Mouse (Mus musculus) heart, postnatal 25 days (tissue): ENCODE measurements around the gene Sparcl1. TPM values are rescaled to one million over a fixed set of nuclear protein-coding genes. Genes with fewer than 3 reads are reported as not detected.
A peak's percentile ranks its signal among the peaks of the same experiment; 100 is the strongest.

Source experiments
- DNase-seq: peaks from one replicate; pipeline ENCODE4 v3.0.0; 2022; ENCODE audit warnings: low spot score
- intact Hi-C: fragments of 180-260 bp; cut with DNase I; formaldehyde crosslinking; loops from one replicate; pipeline ENCODE4 v1.15.1; 2025
- total RNA-seq, 2 experiments: library from RNA; stranded (reverse); gene quantifications; 2 replicates each; pipeline ENCODE4 v1.2.3; 2021

Gene Sparcl1
- total RNA-seq = 100 to 1,000 TPM; 191 to 258 TPM

DNA sequence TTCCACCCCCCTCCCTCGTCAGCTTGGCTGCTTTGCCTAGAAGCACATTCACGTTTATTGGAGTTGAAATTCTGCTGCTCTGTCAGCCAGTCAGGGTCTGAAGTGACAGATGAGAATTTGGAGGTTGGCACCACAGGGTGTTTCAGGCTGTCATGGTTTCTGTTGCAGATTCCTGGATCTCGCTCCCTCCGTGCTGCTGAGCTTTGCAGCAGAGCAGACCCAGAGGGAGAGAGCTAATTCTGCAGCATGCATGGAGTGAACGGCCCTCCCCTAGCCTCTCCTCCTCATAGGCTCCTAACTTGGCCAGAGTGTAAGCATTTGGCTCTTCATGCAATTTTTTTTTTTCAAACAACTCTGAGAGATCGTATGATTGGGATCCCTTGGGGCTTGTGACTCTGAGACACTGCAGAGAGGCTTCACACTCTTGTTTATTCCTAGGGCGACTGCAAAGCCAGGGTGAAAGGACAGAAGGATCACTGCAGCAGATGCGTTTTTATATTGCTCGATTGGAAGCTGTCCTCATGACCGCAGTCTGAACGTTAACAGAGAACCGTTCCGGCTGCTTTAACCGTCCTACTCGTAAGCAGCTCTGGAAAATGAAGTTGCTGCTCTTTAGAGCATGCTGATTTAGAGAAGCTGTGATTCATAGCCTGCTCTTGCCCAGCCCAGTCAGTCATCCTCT is at the start of gene Sparcl1:
Gene Sparcl1 (minus strand): TSS at position 243 of the 682 bp plus-strand sequence.
- intact Hi-C loops = no loop called here
- DNase-seq = no peak

- peak; percentile 10 for DNase-seq
- intact Hi-C loops = no loop called here
Observed at GRCm38 (mm10) chr5:104161390-104161789, 47.9 kb upstream of the Sparcl1 start.

DNA sequence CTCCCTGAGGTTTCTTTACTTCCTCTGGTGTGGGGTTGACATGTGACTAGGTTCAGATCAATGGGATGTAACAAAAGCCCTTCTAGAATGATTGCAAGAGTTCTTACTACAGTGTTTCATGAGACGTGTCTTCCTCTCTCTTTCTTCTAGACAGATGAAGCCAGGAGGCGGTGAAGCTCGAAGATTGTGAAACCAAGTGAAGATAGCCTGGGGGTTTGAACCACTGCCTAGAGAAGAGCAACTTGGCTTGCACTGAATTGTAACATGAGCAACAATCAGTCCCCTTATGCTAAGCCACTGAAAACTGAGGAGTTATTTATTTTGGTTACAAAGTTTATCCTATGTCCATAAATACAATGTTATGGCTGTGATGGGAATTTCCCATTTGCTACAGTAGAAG is 47.0 kb upstream of the Sparcl1 start:
- DNase-seq = no peak
- intact Hi-C loops = no loop called here

- DNase-seq = no peak
- intact Hi-C loops = no loop called here
Observed at GRCm38 (mm10) chr5:104158332-104159052, 45.0 kb upstream of the Sparcl1 start.

- no peak for DNase-seq
- intact Hi-C loops = no loop called here
Observed at GRCm38 (mm10) chr5:104157701-104158100, 44.2 kb upstream of the Sparcl1 start.

GRCm38 (mm10) chr5:104150196-104150595 is 36.7 kb upstream of the Sparcl1 start:
- no peak for DNase-seq
- intact Hi-C loops = no loop called here

DNA sequence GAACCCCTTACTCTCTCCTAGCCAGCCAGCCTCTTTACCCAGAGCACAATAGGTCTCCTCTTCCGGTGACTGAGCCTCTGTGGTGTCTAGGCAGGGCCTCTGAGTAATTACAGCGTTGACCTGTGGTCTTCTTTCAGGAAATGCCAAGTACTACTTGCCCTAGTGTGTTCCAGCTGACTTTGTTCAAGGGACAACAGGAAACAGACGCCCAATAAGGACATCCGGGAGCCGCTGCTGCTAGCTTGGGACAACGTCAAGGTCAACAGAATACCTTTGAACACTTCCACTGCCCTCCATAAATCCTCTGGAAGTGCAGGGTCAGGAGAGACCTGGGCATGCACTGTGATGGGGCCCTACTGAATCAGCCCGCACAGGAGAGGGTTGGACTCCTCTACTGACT is 35.8 kb upstream of the Sparcl1 start:
- no peak for DNase-seq
- intact Hi-C loops = loop anchor here (5.0 kb wide), 1 partner anchor 68 kb away; no protein-coding TSS in a partner anchor

GRCm38 (mm10) chr5:104144057-104144456 is 30.5 kb upstream of the Sparcl1 start:
- intact Hi-C loops = no loop called here

GRCm38 (mm10) chr5:104141067-104141466 is 27.5 kb upstream of the Sparcl1 start:
- intact Hi-C loops = no loop called here

More at GRCm38 (mm10) chr5:104144057-104144456, 30.5 kb upstream of the Sparcl1 start:
- DNase-seq = no peak

DNA sequence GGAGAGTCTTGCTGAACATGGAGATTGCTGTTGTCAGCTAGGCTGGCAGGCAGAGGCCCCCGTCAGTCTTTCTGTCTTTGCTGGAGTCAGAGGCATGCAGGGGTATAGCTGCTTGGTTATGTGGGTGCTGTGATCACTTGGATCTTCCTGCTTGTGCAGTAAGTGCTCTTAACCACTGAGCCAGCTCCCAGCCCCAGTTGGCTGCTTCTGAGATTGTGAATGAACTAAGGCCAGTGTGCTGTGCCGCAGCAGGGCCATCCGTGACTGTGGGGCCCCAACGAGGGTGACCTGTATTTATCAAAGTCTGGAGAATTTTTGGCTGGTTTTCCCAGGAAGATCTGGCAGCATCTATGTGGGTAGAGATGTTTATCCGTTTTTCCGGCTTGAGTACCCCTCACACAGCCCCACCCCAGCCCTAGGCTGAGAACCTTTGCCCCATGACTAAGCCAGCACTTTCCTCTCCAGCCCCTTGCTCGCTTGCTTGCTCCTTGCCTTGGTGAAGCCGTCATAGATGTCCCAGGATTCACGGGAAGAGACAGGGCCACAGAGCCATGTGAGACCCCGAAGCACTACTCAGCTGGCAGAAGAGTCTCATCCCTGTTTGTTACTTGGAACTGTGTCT is 24.5 kb upstream of the Sparcl1 start:
- intact Hi-C loops = no loop called here
- DNase-seq = no peak

More at GRCm38 (mm10) chr5:104141067-104141466, 27.5 kb upstream of the Sparcl1 start:
- no peak for DNase-seq

DNA sequence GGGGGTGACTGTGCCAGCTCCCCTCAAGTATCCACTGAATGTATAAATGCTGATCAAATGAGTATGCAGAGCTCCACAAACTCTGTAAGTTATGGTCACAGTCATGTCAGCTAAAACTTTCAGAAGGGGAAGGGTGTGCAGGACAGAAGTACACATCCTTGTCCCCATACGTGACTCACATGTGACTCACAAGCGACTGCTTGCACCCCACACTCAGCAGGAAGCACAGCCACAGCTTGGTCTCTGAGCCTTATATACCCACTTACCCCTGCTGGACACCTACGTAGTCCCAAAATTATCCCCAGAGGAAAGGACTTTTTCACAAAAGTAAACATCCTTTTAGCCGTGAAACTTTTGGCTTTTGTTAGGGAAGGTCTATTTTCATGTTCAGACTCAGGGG is 20.2 kb upstream of the Sparcl1 start:
- no peak for DNase-seq
- intact Hi-C loops = loop anchor here (5.0 kb wide), 2 partner anchors 84 to 204 kb away; no protein-coding TSS in a partner anchor

DNA sequence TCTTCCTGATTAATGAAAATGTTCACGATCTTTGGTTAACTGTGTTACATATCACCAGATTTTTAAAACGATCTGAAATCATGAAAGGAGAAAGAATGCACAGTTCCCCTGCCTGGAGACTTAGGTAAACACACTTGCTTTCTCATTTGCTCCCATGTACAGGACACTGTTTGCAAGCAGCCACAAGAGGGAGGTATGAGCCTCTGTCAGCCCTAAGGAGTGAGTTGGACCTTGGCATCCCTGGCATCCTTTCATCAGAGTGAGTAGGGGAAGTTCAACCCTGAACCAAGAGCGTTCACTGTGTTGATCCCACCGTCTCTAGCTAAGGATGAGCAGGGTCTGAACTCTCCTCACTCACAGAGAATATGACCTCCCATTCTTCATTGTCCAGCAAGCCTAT is 18.0 kb upstream of the Sparcl1 start:
- intact Hi-C loops = loop anchor here (1.0 to 5.0 kb wide), 3 partner anchors 15 to 206 kb away; no protein-coding TSS in a partner anchor
- no peak for DNase-seq

DNA sequence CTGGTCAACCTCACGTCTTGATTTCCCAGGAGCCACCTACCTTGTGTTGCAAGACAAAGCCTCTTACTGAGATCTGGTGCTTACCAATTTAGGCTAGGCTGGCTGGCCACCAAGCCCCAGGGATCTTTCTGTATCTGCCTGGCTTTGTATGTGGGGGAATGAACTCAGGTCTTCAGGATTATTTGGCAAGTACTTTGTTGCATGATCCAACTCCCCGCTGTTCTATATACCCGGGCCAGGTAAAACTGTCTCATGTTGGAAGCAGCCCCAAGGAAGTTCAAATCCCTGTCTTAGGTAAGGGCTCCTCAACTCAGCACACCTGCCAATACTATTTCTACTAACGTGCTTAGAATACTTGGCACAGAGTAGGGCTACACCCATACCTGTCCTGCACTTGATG is 17.4 kb upstream of the Sparcl1 start:
- intact Hi-C loops = loop anchor here (1.0 to 5.0 kb wide), 3 partner anchors 15 to 206 kb away; no protein-coding TSS in a partner anchor
- DNase-seq = no peak

DNA sequence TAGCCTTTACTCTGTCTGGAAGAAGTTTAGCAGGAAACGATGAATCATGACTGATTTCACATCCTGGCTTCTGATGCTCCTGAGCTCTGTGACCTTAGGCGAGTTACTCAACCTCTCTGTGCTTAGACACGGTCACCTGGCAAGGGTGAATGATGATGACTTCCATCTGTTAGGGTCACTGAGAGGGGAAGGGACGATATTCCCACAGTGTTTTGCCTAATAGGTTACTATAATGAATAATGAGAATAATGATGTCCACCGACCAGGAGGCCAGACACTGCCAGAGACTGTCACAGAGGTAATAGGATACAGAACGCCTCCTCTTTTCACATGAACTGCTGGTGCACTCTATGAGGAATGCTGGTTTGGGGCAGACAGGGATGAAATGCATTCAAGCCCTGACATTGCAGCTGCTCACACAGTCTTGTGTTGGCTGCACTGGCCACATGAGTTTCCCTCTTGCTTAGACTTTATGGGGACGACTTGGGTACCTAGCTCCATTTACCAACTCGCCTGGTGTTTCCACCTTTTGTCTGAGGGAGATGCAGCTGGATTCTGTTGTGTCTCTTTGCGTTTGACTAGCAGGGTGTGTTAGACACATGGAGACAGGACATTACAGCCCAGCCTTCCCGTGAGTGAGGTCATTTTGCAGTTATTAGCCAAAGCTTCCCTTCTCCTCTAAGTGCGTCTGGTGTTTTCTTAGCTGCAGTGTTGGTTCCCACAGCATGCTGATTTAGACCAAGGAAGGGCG is 14.9 kb upstream of the Sparcl1 start:
- intact Hi-C loops = no loop called here
- DNase-seq = peak; percentile 42

DNA sequence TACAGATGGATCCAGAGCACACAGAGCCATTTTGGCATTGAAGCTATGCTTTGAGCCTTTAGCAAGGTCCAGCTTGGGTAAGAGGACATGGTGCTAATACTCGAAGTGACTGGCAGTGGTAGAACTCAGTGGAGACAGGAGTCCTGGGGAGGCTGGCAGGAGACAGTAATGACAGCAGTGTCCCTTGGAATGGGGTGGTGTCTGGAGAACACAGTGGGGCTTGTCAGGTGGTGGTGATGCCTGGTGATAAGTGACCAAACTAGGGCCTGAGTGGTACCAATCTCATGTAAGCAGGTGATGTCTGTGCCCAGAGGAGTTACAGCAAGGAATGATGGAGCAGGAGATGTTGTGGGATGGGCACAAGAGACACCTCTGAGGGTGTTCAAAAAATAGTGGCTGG is 13.8 kb upstream of the Sparcl1 start:
- no peak for DNase-seq
- intact Hi-C loops = no loop called here

- DNase-seq = no peak
- intact Hi-C loops = no loop called here
Observed at GRCm38 (mm10) chr5:104126561-104127320, 13.2 kb upstream of the Sparcl1 start.

DNA sequence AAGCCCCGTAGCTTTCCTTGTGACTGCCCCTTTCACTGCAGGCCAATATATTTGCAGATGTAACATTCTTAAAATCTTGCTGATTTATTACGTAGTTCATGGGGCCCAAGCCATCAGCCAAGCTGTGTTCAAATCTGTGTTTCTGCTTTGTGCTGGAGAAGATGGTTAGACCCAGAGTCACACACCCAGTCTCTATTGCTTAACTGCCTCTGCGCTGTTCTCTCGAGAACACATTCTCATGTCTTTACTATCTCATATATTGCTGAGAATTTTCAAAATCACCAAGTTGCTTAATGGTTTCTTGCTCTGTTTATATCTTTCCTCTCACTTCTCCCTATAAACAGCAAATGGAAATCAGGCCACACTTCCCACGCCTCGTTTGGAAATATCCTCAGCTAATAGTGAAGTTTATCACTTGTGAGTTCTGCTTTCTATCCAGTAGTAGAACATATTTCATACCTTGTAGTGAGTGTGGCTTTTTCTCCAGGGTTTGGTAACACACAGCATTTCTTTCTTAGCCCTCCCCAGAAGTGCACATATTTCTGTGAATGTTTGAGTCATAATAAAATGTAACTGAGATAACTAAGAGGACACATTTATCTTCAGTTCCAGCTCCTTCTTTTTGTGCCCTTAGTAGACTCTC is 10.6 kb upstream of the Sparcl1 start:
- no peak for DNase-seq
- intact Hi-C loops = no loop called here

DNA sequence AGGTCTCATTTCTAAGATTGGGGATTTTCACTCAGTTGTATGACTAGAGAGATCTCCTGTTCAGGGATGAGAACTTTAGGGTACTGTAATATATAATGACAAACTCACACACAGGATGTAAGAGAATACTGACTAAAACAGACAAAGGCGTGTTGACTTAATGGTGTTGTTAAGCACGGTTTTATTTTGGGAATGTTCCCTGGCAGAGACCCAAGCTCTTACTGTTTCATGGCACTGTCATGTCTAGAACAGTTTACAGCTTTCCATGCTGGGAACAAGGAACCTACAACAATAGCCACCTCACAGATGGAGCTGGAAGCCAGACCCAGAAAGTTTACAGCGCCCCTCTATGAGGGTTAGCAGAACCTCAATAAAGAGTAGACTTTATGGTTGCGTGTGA is 2.4 kb upstream of the Sparcl1 start:
- no peak for DNase-seq
- intact Hi-C loops = loop anchor here (1.0 kb wide), 1 partner anchor 15 kb away; no protein-coding TSS in a partner anchor

GRCm38 (mm10) chr5:104115118-104115517 is 1.6 kb upstream of the Sparcl1 start:
- DNase-seq = peak; percentile 79
- intact Hi-C loops = no loop called here
